Mouse (Mus musculus) heart, embryonic 14.5 days (tissue): ENCODE measurements around the gene Dnajc8. TPM values are rescaled to one million over a fixed set of nuclear protein-coding genes. Genes with fewer than 3 reads are reported as not detected.

ENCODE experiments used
- polyA plus RNA-seq: library from polyadenylated mRNA; unstranded; fragments of >200 nt; fragmentation: Nextera tagmentation; extraction: Ambion mirVana; gene quantifications from 2 replicates; pipeline ENCODE4 v1.2.1, GENCODE M21; 2014

The Dnajc8 gene
- polyA plus RNA-seq, 1 experiment from 2014 or later: 117 TPM

Other genes with a start within 250 kb of the Dnajc8 start
- 1.2 and 1.4 TPM in 2 replicates for gene Rab42, start 232.2 kb upstream of the Dnajc8 start, polyA plus RNA-seq
- gene Trnau1ap, start 206.0 kb upstream of the Dnajc8 start, polyA plus RNA-seq: 74.0 and 80.6 TPM in 2 replicates
- gene Rcc1, start 181.9 kb upstream of the Dnajc8 start, polyA plus RNA-seq: 18.9 and 21.1 TPM in 2 replicates
- 19.3 and 20.2 TPM in 2 replicates for gene Phactr4, start 113.1 kb upstream of the Dnajc8 start, polyA plus RNA-seq
- 12.1 and 13.0 TPM in 2 replicates for gene Med18, start 71.6 kb upstream of the Dnajc8 start, polyA plus RNA-seq
- 3.8 and 4.4 TPM in 2 replicates for gene Sesn2, start 25.0 kb upstream of the Dnajc8 start, polyA plus RNA-seq
- 1,706 and 1,766 TPM in 2 replicates for gene Atpif1, start 1.9 kb upstream of the Dnajc8 start, polyA plus RNA-seq
- gene Ptafr, start 28.5 kb downstream of the Dnajc8 start, polyA plus RNA-seq: 0.66 and 0.73 TPM in 2 replicates
- 19.2 and 20.2 TPM in 2 replicates for gene Eya3, start 103.4 kb downstream of the Dnajc8 start, polyA plus RNA-seq
- 4.7 and 4.9 TPM in 2 replicates for gene Xkr8, start 197.0 kb downstream of the Dnajc8 start, polyA plus RNA-seq
- 4.4 TPM in 2 replicates for gene Smpdl3b, start 221.7 kb downstream of the Dnajc8 start, polyA plus RNA-seq
- gene Rpa2, start 232.8 kb downstream of the Dnajc8 start, polyA plus RNA-seq: 74.3 and 78.8 TPM in 2 replicates